Mouse (Mus musculus) liver, adult 2 months (tissue): ENCODE measurements around the gene Cxcr6. TPM values are rescaled to one million over a fixed set of nuclear protein-coding genes. Genes with fewer than 3 reads are reported as not detected.

Experiments
- DNase-seq: peaks from one replicate; pipeline ENCODE4 v3.0.0-alpha.2; 2011; ENCODE audit warnings: low read depth, low spot score; ENCODE audit errors: extremely low read depth
- H3K27ac ChIP-seq: fragments of 200-500 bp; replicated peaks from 2 replicates; pipeline ENCODE4 v1.5.1; 2012; ENCODE audit warnings: low read depth, mild to moderate bottlenecking, control low read depth, inconsistent platforms, low read length; ENCODE audit not compliant: insufficient read depth
- H3K27me3 ChIP-seq: fragments of 200-500 bp; 2 replicates; pipeline ENCODE4 v1.6.1; 2012; ENCODE audit warnings: mild to moderate bottlenecking, moderate library complexity, low read length, inconsistent platforms; ENCODE audit not compliant: control insufficient read depth, insufficient read depth
- H3K36me3 ChIP-seq: fragments of 200-500 bp; 2 replicates; pipeline ENCODE4 v1.6.1; 2012; ENCODE audit warnings: low read length, inconsistent platforms; ENCODE audit not compliant: control insufficient read depth, insufficient read depth
- H3K4me1 ChIP-seq: fragments of 200-500 bp; 2 replicates; pipeline ENCODE4 v1.6.1; 2011; ENCODE audit warnings: low read length; ENCODE audit not compliant: control insufficient read depth, insufficient read depth
- H3K4me3 ChIP-seq: fragments of 200-500 bp; 2 replicates; pipeline ENCODE4 v1.5.1; 2011; ENCODE audit warnings: low read depth, mild to moderate bottlenecking, control low read depth, low read length, moderate library complexity; ENCODE audit not compliant: insufficient read depth
- H3K79me2 ChIP-seq: fragments of 200-500 bp; 2 replicates; pipeline ENCODE4 v1.6.1; 2012; ENCODE audit warnings: inconsistent platforms, mild to moderate bottlenecking, low read length, moderate library complexity; ENCODE audit not compliant: control insufficient read depth, insufficient read depth
- H3K9ac ChIP-seq: fragments of 200-500 bp; 2 replicates; pipeline ENCODE4 v1.6.1; 2012; ENCODE audit warnings: low read depth, mild to moderate bottlenecking, control low read depth, inconsistent platforms, low read length
- CTCF ChIP-seq: fragments of 200-500 bp; IDR thresholded peaks from 2 replicates; pipeline ENCODE4 v1.5.1; 2011; ENCODE audit warnings: low read depth, low read length, control low read depth
- POLR2A ChIP-seq: fragments of 200-500 bp; IDR thresholded peaks from 2 replicates; pipeline ENCODE4 v1.6.1; 2011; ENCODE audit warnings: low read length, control low read depth; ENCODE audit not compliant: insufficient read depth; ENCODE audit errors: extremely low read depth
- WGBS: fragments of 180-500 bp; shearing (Covaris S2); methylation state at CpG from one replicate; pipeline ENCODE4 v1.1.7; 2018; 5-methylcytosine and 5-hydroxymethylcytosine counted together
- polyA plus RNA-seq: library from polyadenylated mRNA; depleted of rRNA; stranded (reverse); fragments of >200 nt; gene quantifications from 2 replicates; pipeline ENCODE4 v1.2.3, GENCODE M21; 2012
- total RNA-seq: library from RNA; depleted of rRNA; stranded (reverse); fragments of >200 nt; gene quantifications from 2 replicates; pipeline ENCODE4 v1.2.3, GENCODE M21; 2014

Gene Cxcr6
- total and polyA plus RNA-seq, 2 experiments: 0.70 to 1.0 TPM

GRCm38 (mm10) chr9:123818601-123819000 lies 12.3 kb downstream of the Cxcr6 start:
- no peaks in the 10 kb centered on the region; the same call in 1 of the 2 replicates for H3K79me2 ChIP-seq
- H3K4me3 ChIP-seq: no peak overlapping the region
- WGBS: 90% methylated on average over 2 of the region's 2 CpGs
- H3K27me3 ChIP-seq: no peaks in the 10 kb centered on the region
- H3K36me3 ChIP-seq: peaks cover 75% of the 10 kb centered on the region
- no peak for TF ChIP-seq POLR2A
- no peak overlapping the region for H3K9ac ChIP-seq
- no peak for DNase-seq
- H3K27ac ChIP-seq: no peak overlapping the region
- H3K4me1 ChIP-seq: peaks cover 8% of the 10 kb centered on the region

- H3K27ac ChIP-seq: no peak overlapping the region
- H3K9ac ChIP-seq: no peak overlapping the region
- peaks cover 82% of the 10 kb centered on the region for H3K36me3 ChIP-seq
- H3K79me2 ChIP-seq: no peaks in the 10 kb centered on the region
- WGBS: 59% methylated on average over 3 of the region's 3 CpGs
- no peak for DNase-seq
- H3K4me3 ChIP-seq: no peak overlapping the region
- no peaks in the 10 kb centered on the region for H3K4me1 ChIP-seq
- TF ChIP-seq CTCF (no peak), POLR2A (no peak)
- no peaks in the 10 kb centered on the region for H3K27me3 ChIP-seq
These were observed 20.4 kb downstream of the Cxcr6 start for GRCm38 (mm10) chr9:123826631-123827030.

GRCm38 (mm10) chr9:123828916-123829315 lies 22.6 kb downstream of the Cxcr6 start:
- no peak overlapping the region for H3K4me3 ChIP-seq
- 97% methylated on average over 4 of the region's 4 CpGs for WGBS
- no peak for DNase-seq
- no peaks in the 10 kb centered on the region for H3K4me1 ChIP-seq
- TF ChIP-seq CTCF: no peak
- no peak for TF ChIP-seq POLR2A
- no peak overlapping the region for H3K9ac ChIP-seq
- no peaks in the 10 kb centered on the region for H3K79me2 ChIP-seq
- no peak overlapping the region for H3K27ac ChIP-seq
- H3K36me3 ChIP-seq: peaks cover 79% of the 10 kb centered on the region
- no peaks in the 10 kb centered on the region for H3K27me3 ChIP-seq

- DNase-seq: no peak
- H3K36me3 ChIP-seq: peaks cover 84% of the 10 kb centered on the region
- no peak overlapping the region for H3K27ac ChIP-seq
- no peak for TF ChIP-seq CTCF
- TF ChIP-seq POLR2A: no peak
- no peaks in the 10 kb centered on the region for H3K79me2 ChIP-seq
- no peaks in the 10 kb centered on the region for H3K4me1 ChIP-seq
- no peak overlapping the region for H3K4me3 ChIP-seq
- WGBS: 93% methylated on average over 3 of the region's 3 CpGs
- H3K27me3 ChIP-seq: no peaks in the 10 kb centered on the region
- no peak overlapping the region for H3K9ac ChIP-seq
These were observed 29.6 kb downstream of the Cxcr6 start for GRCm38 (mm10) chr9:123835851-123836250.

- Histone ChIP-seq H3K79me2 (no peaks in the 10 kb centered on the region), H3K36me3 (peaks cover 77% of the 10 kb centered on the region), H3K27ac (no peak overlapping the region), H3K4me1 (no peaks in the 10 kb centered on the region), H3K27me3 (no peaks in the 10 kb centered on the region), H3K4me3 (no peak overlapping the region), H3K9ac (no peak overlapping the region)
- TF ChIP-seq CTCF (no peak), POLR2A (no peak)
- 89% methylated on average over 6 of the region's 6 CpGs for WGBS
- no peak for DNase-seq
These were observed 34.0 kb downstream of the Cxcr6 start for GRCm38 (mm10) chr9:123840243-123840642.

- no peak for TF ChIP-seq POLR2A
- no peak for TF ChIP-seq CTCF
These were observed 38.2 kb downstream of the Cxcr6 start for GRCm38 (mm10) chr9:123844468-123844867.

More at GRCm38 (mm10) chr9:123844468-123844867, 38.2 kb downstream of the Cxcr6 start:
- Histone ChIP-seq H3K79me2 (peaks cover 10% of the 10 kb centered on the region; the same call in 1 of the 2 replicates), H3K27me3 (no peaks in the 10 kb centered on the region), H3K4me1 (no peaks in the 10 kb centered on the region), H3K27ac (no peak overlapping the region), H3K9ac (no peak overlapping the region), H3K4me3 (no peak overlapping the region), H3K36me3 (peaks cover 39% of the 10 kb centered on the region)
- no peak for DNase-seq
- WGBS: 84% methylated on average over 3 of the region's 3 CpGs
